Mouse (Mus musculus) left cerebral cortex, postnatal 25 days (tissue): ENCODE results near the gene Spata7. TPM values are rescaled to one million over a fixed set of nuclear protein-coding genes. Genes with fewer than 3 reads are reported as not detected.

Experiments
- DNase-seq, 2 experiments: peaks; one replicate each; pipeline ENCODE4 v3.0.0; 2022; ENCODE audit warnings: low spot score in 2 of 2, mixed read lengths in 1 of 2
- intact Hi-C: fragments of 180-260 bp; cut with DNase I; formaldehyde crosslinking; loops from one replicate; pipeline ENCODE4 v1.15.1; 2025
- total RNA-seq, 2 experiments: library from RNA; stranded (reverse); gene quantifications; 2 replicates each; pipeline ENCODE4 v1.2.3; 2021

The Spata7 gene
- total RNA-seq, 2 experiments from 2014 or later: 32.5 to 33.4 TPM

- DNase-seq: peak in 1 of 2 experiments; percentile 47
- intact Hi-C loops: no loop called here
These were observed 41.1 kb downstream of the Spata7 start for GRCm38 (mm10) chr12:98669086-98669485.

- intact Hi-C loops: loop anchor here (5.0 kb wide), 1 partner anchor 77 kb away; the partner anchor contains the start of gene Zc3h14
These were observed 41.9 kb downstream of the Spata7 start for GRCm38 (mm10) chr12:98669864-98670263.

GRCm38 (mm10) chr12:98670429-98670828, 42.5 kb downstream of the Spata7 start:
- DNase-seq: no peak
- intact Hi-C loops: loop anchor here (5.0 kb wide), 1 partner anchor 77 kb away; the partner anchor contains the start of gene Zc3h14

More at GRCm38 (mm10) chr12:98669864-98670263, 41.9 kb downstream of the Spata7 start:
- DNase-seq: no peak

GRCm38 (mm10) chr12:98673879-98674278, 45.9 kb downstream of the Spata7 start:
- intact Hi-C loops: loop anchor here (1.0 to 5.0 kb wide), 2 partner anchors 60 to 73 kb away; partner anchors contain the start of gene Zc3h14
- no peak for DNase-seq

- intact Hi-C loops: loop anchor here (1.0 to 5.0 kb wide), 2 partner anchors 60 to 73 kb away; partner anchors contain the start of gene Zc3h14
- DNase-seq: peak; percentile 73
These were observed 46.7 kb downstream of the Spata7 start for GRCm38 (mm10) chr12:98674627-98675143.

GRCm38 (mm10) chr12:98676861-98677260, 48.9 kb downstream of the Spata7 start:
- no peak for DNase-seq
- intact Hi-C loops: no loop called here

GRCm38 (mm10) chr12:98677336-98677735, 49.4 kb downstream of the Spata7 start:
- intact Hi-C loops: no loop called here
- no peak for DNase-seq

- intact Hi-C loops: no loop called here
- DNase-seq: no peak
These were observed 51.9 kb downstream of the Spata7 start for GRCm38 (mm10) chr12:98679906-98680305.

GRCm38 (mm10) chr12:98682196-98682595, 54.2 kb downstream of the Spata7 start:
- DNase-seq: no peak
- intact Hi-C loops: no loop called here

GRCm38 (mm10) chr12:98683171-98683570, 55.2 kb downstream of the Spata7 start:
- no peak for DNase-seq
- intact Hi-C loops: no loop called here

- DNase-seq: no peak
- intact Hi-C loops: no loop called here
These were observed 55.6 kb downstream of the Spata7 start for GRCm38 (mm10) chr12:98683574-98683973.

- intact Hi-C loops: no loop called here
- DNase-seq: no peak
These were observed 62.3 kb downstream of the Spata7 start for GRCm38 (mm10) chr12:98690230-98690629.

GRCm38 (mm10) chr12:98697202-98697601, 69.2 kb downstream of the Spata7 start:
- intact Hi-C loops: no loop called here
- DNase-seq: no peak

GRCm38 (mm10) chr12:98701564-98701963, 73.6 kb downstream of the Spata7 start:
- intact Hi-C loops: no loop called here
- DNase-seq: no peak

- intact Hi-C loops: no loop called here
- DNase-seq: no peak
These were observed 75.6 kb downstream of the Spata7 start for GRCm38 (mm10) chr12:98703554-98703953.

GRCm38 (mm10) chr12:98703961-98704360, 76.0 kb downstream of the Spata7 start:
- intact Hi-C loops: no loop called here
- no peak for DNase-seq

GRCm38 (mm10) chr12:98712819-98713218, 84.9 kb downstream of the Spata7 start:
- no peak for DNase-seq
- intact Hi-C loops: no loop called here

- DNase-seq: no peak
- intact Hi-C loops: no loop called here
These were observed 85.7 kb downstream of the Spata7 start for GRCm38 (mm10) chr12:98713621-98714103.

GRCm38 (mm10) chr12:98714757-98715156, 86.8 kb downstream of the Spata7 start:
- intact Hi-C loops: no loop called here
- DNase-seq: no peak

GRCm38 (mm10) chr12:98716142-98716541, 88.2 kb downstream of the Spata7 start:
- intact Hi-C loops: no loop called here

More at GRCm38 (mm10) chr12:98716142-98716541, 88.2 kb downstream of the Spata7 start:
- no peak for DNase-seq
